Mouse (Mus musculus) left cerebral cortex, postnatal 36 days (tissue): ENCODE data around the gene Trim23. TPM values are rescaled to one million over a fixed set of nuclear protein-coding genes. Genes with fewer than 3 reads are reported as not detected.
"Not testable (repeated sequence)": the region's sequence is repeated elsewhere in the genome, so short reads cannot be mapped to it uniquely, and the experiment has no call there.

Experiments
- DNase-seq, 2 experiments: peaks; one replicate each; pipeline ENCODE4 v3.0.0; 2021 to 2022; ENCODE audit warnings: low spot score in 2 of 2, mixed read lengths in 1 of 2
- intact Hi-C: fragments of 180-260 bp; cut with DNase I; formaldehyde crosslinking; loops from one replicate; pipeline ENCODE4 v1.15.1; 2025
- total RNA-seq, 2 experiments: library from RNA; stranded (reverse); gene quantifications; 2 replicates each; pipeline ENCODE4 v1.2.3; 2021

Trim23 gene
- 10 to 100 TPM; 53.9 to 54.4 TPM for total RNA-seq

DNA sequence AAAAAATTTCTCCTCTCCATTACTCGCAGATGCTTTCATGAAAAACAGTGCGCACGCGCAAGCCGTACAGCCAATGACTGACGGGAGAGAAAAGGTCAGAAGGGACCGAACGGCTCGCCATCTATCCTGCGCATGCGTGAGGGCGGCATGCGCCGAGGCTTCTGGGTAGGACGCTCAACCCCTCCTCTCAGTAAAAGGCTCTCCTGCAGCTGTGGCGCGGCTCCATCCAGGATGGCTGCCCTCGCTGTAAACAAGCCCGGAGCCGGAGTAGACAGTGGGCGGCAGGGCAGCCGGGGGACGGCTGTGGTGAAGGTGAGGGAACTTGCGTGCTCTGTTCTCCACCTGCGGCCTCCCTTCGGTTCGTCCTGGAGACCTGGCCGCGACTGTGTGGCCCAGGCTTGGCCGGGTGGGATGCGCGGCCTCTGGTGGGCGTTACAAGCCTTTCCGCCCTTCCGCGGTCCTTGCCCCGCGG lies at the start of gene Trim23:
Gene Trim23, plus strand, starts transcription at position 148 of the 472 bp plus-strand sequence.
- DNase-seq = peak; percentile 97
- intact Hi-C loops = no loop called here

DNA sequence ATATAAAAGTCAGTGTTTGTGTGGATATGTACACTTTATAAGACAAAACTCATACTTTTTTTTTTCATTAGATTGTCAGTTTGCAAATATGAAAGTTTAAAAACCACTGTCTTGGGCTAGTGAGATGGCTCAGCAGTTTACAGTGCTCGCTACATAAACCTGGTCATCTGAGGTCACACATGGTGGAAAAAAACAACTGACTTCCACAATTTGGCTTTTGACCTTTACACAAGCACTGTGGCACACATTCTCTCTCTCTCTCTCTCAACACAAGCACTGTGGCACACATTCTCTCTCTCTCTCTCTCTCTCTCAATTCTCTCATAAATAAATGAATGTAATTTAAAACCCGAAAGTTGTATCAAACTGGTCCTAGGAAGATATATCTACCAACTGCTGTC lies 46.0 kb upstream of the Trim23 start:
- intact Hi-C loops = no loop called here
- DNase-seq = no peak

DNA sequence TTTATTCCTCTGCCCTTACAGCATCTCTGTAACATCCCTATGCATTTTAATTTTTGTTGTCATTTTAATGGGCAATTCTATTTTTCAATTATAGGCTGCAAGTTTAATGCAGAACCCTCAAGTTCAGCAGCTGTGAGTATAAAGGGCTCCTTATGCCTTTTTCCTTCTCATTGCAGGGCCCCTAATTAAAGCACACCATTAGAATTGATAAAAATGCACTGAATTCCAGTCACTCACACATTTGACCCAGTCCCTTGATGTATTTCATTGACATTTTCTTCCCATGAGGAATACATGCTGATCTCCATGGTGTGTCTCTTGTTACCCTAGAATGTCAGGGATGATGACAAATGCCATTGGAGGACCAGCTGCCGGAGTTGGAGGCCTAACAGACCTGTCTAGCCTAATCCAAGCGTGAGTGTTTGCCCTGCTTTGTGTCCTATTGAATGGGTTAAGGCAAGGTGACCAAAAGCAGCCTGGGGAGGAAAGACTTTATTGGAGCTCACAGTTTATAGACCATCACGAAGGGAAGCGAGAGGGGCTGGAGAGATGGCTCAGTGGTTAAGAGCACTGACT lies 44.0 kb upstream of the Trim23 start:
- DNase-seq = no peak
- intact Hi-C loops = no loop called here

DNA sequence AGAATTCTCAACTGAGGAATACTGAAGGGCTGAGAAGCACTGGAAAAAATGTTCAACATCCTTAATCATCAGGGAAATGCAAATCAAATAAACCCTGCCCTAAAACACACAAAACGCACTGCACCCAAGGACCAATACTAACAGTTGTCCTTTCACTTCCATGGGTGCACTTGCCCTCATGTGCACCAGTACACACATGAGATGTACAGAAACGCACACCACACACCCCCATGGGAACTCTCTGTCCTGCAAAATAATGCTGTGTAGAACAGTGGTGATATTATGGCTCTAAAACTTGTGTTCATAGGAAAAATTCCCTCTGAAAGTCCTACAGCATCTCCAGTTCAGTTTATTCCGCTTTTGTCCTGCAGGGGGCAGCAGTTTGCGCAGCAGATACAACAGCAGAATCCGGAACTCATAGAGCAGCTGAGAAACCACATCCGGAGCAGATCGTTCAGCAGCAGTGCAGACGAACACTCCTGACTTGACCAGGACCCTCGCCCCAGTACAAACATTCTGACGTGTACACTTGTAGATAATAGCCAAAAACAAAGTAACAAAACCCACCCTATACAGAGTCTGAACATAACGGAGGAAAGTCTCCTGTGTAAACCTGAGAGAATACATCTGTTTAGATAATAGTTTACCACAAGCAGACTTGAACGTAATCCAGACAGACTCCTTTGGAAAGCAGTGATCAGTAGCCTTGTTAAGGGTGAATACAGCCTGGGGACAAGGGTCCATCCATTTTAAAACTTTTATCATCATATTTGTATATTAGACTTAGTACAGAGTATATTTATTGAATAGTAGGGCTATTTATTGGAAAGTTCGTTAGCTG lies 39.0 kb upstream of the Trim23 start:
- peak; percentile 68 to 77 for DNase-seq
- intact Hi-C loops = no loop called here

DNA sequence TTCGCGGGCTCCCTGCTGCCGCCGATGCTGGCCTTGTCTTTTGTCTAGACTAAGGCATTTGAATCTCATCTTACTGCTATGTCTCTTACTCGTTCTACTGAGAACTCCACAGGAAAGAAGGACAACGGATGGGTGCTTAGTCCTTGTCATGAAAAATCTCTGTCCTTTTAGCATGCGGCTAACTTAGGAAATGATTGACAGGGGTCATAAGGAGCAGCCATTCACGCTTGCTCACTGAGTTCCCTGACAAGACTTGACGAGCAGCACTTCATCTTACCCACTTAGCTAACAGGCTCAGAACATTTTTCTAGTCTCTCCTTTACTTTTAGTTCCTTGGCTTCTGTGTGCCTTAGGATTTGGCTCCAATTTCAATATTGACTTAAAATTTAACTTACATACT lies 33.7 kb upstream of the Trim23 start:
- intact Hi-C loops = no loop called here
- DNase-seq = no peak

DNA sequence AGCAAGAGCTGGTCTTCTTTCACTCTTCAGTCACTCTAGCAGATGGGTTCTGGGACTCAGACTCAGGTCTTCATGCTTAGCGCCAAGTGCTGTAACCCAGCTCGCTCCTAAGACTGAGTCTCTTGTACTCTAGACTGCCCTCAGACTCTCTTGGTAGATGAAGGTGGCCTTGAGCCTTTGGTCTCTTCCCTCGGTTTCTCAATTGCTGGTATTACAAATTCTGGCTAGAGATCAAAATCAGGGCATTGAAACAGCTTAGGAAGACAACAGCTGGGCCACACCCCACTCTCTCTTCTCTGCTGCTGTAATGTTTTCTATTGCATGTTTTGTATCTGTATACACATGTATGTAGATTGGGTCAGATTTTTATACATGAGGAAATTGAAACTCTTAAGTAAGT lies 33.0 kb upstream of the Trim23 start:
- no peak for DNase-seq
- intact Hi-C loops = no loop called here

DNA sequence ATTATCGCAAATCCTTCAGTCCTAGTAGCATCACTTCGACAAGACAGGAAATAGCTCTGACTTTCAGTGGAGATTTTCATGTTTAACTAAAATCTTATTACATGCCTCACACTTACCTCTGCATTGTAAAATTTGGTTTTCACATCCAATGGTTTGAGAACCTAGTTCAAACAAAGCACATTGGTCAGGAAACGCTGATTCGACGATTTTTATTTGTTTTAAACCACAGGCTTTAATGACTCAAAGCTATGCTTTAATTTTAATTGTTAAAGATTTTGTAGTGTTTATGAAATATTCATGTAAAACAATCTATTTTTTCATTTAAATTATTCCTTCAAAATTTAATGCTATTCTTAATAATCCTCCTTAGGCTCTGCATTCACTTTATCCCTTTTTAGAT lies 24.4 kb upstream of the Trim23 start:
- intact Hi-C loops = no loop called here
- no peak for DNase-seq

DNA sequence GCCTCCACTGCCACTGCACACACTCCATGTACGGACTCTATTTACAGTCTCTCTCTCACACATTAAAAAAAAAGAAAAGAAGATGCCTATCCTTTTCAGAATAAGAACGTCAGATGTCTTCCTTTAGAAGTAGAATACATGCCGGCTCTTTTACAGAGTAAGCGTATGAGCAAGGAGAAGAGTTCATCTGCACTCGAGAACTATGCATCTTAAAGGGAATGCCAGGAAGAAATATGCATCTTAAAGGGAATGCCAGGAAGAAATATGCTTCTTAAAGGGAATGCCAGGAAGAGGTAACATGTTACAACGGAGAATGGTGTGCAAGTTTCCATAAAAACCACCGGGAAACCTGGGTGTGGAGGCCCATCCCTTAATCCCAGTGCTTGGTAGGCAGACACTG lies 23.5 kb upstream of the Trim23 start:
- no peak for DNase-seq
- intact Hi-C loops = no loop called here

DNA sequence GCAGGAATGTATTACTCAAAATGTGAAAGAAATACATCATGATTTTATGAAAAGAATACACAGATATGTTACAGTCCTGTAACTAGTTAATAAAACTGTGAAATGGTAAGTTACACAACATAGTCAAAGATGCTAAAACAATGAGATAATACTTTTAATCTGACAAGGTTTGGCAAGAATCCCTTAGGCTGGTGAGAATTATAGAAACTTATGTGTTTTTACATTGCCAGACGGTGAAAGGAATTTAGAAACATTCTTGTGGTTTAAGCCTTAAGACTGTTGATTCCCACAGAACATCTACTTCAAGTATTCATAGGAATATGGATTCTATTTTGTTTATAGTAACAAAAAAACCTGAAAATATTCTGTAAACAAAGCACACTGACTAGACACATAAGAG lies 22.9 kb upstream of the Trim23 start:
- no peak for DNase-seq
- intact Hi-C loops = no loop called here

DNA sequence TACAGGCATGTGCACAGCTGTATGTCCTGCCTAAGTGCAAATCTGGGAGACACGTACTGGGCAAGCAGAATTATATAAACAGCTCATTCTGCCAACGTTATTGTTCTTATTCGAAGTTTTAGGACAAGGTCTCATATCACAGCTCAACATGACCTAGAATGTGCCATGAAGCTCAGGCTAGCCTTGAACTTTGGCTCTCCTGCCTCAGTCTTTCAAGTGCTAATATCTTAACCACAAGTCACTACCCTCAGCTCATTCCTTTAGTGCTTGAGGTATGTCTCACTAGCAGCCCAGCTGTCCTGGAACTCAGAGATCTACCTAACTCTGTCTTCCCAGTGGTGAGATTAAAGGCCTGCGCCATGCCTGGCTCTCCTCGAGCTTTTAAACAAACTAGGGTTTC lies 6.9 kb upstream of the Trim23 start:
- intact Hi-C loops = no loop called here
- no peak for DNase-seq

DNA sequence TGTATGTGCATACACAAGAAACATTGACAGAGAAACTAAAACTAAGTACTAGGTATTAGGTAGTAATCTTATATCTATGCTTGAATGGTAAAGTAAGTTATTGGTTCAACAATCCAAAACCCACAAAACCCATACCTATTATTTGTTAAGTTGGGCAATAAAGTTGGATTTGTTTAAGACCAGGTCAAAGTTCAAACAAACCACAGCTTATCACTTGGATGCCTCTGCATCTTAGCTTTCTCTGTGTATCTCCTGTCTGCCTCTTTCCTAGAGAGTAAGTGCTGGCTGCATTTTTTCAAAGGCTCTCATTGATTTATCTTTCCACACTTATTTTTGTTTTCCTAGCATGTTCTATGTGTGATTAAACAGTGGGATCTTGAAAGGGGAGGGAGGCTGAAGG lies 6.1 kb upstream of the Trim23 start:
- DNase-seq = no peak
- intact Hi-C loops = no loop called here

DNA sequence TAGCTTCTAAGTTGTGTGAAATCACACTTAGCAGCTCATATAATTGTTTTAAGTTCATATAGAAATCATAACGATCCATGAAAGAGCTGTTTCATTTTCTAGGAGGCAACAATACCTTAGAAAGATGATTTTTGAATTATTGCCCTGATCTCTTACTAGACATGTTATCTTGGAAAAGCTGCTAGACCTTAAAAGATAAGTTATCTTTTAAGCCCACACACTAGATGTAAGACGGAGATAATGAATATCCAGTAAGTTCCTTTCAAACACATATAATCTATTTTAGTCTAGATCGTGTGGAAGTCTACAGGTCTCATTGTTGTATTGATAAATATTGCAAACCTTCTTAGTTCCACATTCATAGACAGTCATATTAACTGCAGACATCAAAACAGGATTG lies 1.7 kb upstream of the Trim23 start:
- DNase-seq = no peak
- intact Hi-C loops = no loop called here

DNA sequence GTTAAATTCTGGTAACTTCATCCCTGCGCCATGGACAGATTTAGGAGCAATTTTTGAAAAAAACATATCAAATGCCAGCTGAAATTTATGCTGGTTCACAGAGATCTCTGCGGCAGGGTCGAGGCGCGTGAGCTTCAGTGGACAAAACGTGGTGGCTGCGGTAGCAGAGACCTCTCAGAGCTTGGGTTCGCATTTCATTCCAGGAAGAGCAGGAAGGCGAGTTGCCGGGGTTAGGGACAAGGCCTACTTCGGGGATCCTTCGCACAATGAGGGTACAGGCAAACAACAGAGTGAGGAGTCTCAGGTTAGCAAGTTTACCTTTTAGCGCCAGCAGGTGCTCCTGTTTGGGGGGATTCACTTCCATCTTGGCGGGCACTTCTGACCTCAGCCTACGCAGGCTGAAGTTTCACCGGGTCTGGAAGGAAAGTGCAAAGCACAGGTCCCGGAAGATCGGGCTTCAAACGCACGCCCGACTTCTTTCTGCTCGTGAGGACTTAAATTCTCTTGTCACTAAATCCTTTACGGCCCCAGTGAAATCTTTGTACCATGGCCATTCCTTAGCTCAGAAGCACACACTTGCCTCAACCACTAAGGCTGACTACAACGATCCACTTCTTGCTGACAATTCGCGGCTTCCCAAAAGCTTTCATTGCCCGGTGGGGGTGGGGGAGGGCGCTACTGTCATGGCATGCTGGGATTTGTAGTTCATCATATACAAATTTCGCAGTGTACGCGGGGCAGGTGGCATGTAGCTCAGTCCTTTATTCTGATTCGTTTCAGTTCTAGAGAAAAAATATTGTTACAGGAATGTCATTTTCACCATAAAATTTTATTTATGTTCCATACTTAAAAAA lies 574 bp upstream of the Trim23 start, which contains the start of gene Trappc13:
Gene Trappc13, minus strand, starts transcription at position 674 of the 854 bp plus-strand sequence.
- intact Hi-C loops = no loop called here

DNA sequence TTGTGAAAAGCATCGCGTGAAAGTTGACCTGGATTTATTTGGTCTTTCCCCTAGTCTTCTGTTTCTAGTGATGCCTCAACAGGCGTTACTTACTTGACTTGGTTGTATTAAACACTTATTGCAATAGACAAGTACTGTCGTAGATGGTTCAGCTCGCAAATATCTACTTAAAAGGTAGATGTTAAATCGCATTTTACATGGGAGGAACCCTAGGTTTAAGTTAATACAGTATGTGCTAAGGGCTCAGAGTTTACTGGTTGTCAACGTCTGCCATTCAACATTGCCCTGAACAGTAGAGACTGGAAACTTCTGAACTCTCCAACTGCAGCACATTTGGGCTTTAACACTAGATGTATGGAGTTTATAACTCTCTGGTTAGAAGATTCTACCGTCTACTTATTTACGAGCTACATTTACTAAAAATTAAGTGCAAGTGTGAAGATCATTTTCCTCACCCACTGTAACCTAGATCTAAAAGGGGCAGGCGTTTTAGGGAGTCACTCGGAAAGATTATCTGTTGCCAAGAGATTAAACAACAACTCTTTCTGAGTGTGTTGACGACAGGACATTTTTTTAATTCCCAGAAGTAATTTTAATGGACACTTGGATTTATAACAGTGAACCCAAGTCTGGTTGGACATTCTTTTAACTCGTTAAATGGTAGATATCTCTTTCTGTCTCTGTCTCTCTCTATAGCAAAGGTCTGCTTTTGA lies 735 bp downstream of the Trim23 start:
- intact Hi-C loops = no loop called here

More for the DNA sequence above, 574 bp upstream of the Trim23 start, which contains the start of gene Trappc13:
- peak; percentile 81 to 88 for DNase-seq

DNA sequence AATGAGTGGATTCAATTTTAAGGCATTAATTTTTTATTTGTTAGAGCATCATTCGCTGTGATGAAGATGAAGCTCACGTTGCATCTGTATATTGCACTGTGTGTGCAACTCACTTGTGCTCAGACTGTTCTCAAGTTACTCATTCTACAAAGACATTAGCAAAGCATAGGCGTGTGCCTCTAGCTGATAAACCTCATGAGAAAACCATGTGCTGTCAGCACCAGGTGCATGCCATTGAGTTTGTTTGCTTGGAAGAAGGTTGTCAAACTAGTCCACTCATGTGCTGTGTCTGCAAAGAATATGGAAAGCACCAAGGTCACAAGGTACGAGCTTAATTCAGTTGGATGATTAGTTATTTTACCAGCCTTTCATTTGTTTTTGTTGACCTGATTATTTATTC lies 8.8 kb downstream of the Trim23 start:
- no peak for DNase-seq
- intact Hi-C loops = no loop called here

More for the DNA sequence above, 735 bp downstream of the Trim23 start:
- DNase-seq = no peak

DNA sequence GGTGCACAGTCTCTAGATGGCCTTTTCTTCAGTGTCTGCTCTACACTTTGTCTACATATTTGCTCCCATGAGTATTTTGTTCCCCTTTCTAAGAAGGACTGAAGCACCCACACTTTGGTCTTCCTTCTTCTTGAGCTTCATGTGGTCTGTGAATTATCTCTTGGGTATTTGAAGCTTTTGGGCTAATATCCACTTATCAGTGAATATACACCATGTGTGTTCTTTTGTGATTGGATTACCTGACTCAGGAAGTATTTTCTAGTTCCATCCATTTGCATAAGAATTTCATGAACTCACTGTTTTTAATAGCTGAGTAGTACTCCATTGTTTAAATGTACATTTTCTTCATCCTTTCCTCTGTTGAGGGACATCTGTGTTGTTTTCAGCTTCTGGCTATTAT lies 17.3 kb downstream of the Trim23 start:
- DNase-seq, intact Hi-C loops: not testable (repeated sequence)

DNA sequence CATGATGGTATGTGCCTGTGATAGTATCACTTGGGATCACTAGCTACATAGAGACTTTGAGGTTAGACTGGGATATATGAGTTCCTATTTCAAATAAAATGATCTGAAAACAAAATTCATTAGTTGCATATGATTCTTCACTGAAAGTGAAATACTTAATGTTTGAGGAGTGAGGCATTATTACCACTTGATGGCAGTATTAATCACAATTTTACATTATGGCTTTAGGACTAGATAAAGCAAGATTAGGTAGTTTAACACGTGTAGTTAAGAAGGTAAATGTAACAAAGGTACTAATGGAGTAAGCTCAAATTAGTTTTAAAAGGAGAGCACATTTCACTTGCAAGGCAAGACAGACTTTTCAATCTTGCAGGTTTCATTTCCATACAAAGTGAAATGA lies 25.7 kb downstream of the Trim23 start:
- no peak for DNase-seq
- intact Hi-C loops = no loop called here

DNA sequence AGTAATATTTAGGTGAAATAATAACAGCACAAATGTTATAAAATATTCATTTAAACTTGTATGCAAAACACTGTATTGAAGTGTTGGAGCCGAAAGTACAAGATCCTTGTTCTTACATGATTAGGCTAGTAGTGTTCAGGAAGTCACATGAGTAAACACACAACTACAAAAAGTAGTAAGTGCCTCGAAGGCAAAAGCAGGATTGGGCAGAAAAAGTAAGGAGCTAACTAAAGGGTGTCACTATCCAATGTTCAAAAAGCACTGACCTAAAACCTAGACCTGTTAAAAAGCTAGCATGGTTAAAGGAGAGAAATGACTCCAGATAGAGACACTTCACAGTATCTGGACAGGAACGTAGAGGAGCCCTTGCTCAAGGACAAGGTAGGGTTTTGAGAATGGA lies 48.9 kb downstream of the Trim23 start:
- intact Hi-C loops = loop anchor here (10.0 kb wide), 1 partner anchor 557 kb away; no protein-coding TSS in a partner anchor
- no peak for DNase-seq

DNA sequence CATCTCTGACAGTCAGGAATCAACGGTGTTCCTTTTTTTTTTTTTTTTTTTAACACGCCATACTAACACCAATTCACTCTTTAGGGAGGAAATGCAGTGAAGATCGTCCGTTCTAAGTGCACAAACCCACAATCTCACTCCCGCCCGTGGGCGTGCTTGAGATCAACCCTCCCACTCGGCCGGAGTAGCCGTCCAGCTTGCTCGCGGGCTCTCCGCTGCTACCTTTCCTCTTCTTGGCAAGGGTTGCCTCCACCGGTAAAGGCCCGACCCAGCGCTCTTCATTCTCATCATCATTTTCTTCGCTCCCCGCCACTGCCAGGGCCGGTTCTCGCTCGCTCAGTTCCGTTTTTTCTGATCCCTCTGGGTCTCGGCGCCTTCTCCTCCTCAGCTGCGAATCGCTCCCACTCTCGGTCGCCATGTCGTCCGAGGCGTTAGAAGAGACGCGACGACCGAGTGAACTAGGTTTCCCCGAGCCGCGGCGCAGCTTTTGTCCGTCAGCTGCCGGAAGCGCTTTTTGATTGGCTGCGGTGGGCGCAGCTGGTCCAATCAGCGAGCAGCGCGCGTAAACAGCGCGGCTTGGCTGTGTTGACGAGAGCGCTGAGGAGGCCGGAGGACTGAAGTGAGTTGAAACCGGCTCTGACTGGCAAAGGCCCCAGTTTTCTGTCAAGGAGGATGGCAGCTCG lies 49.9 kb downstream of the Trim23 start, which contains the start of the genes Cenpk and Ppwd1:
Gene Cenpk, plus strand, starts transcription at position 228 of the 683 bp plus-strand sequence.
Gene Ppwd1, minus strand, starts transcription at position 460 of the 683 bp plus-strand sequence.
- intact Hi-C loops = loop anchor here (10.0 kb wide), 1 partner anchor 556 kb away; no protein-coding TSS in a partner anchor
- DNase-seq = peak; percentile 97
